Mouse (Mus musculus): ENCODE measurements around the gene Atg16l1. TPM values are rescaled to one million over a fixed set of nuclear protein-coding genes. Genes with fewer than 3 reads are reported as not detected.

The Atg16l1 gene
- polyA plus RNA-seq, 1 experiment from 2014 or later: 33.2 TPM

Other genes starting within 250 kb of the Atg16l1 start
- gene Neu2, start 246.0 kb upstream of the Atg16l1 start, polyA plus RNA-seq (2016; fragmentation: Nextera tagmentation; extraction: Ambion mirVana): not detected in 2 replicates
- 5.2 and 7.4 TPM in 2 replicates for gene Ngef, start 182.0 kb upstream of the Atg16l1 start, polyA plus RNA-seq (2016; fragmentation: Nextera tagmentation; extraction: Ambion mirVana)
- 3.3 and 3.6 TPM in 2 replicates for gene Inpp5d, start 135.6 kb upstream of the Atg16l1 start, polyA plus RNA-seq (2016; fragmentation: Nextera tagmentation; extraction: Ambion mirVana)
- 2.2 and 2.7 TPM in 2 replicates for gene Sag, start 47.8 kb downstream of the Atg16l1 start, polyA plus RNA-seq (2016; fragmentation: Nextera tagmentation; extraction: Ambion mirVana)
- 37.8 and 41.6 TPM in 2 replicates for gene Dgkd, start 97.4 kb downstream of the Atg16l1 start, polyA plus RNA-seq (2016; fragmentation: Nextera tagmentation; extraction: Ambion mirVana)

All from midbrain, embryonic 10.5 days (tissue).